Mouse (Mus musculus): ENCODE results near the gene Clock. TPM values are rescaled to one million over a fixed set of nuclear protein-coding genes. Genes with fewer than 3 reads are reported as not detected.

The Clock gene
- total RNA-seq, 1 experiment from 2014 or later: 13.8 TPM

DNA sequence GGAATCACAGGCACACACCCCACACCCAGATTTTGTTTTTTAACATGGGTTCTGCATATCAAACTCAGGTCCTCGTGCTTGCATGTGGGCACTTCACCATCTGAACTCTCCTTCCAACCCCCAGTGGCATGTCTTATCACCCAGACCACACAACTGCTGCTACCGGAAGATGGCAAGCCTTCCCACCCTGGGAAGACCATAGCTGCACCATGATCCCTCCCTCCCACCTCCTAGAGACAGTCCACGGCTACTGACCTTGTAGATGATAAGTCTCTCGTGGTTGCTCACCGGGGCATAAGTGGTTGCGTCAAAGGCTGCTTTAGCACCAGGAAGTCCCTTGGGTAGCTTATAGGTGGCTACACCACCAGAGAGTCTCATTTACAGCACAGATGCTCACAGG, 143.1 kb downstream of the Clock start:
- peak in 1 of 2 experiments; percentile 17; a peak in 1 of 4 replicates for ATAC-seq (replicated peaks in 1 of 2; ENCODE audit: insufficient read depth in 1 of 2, low FRiP score in 2 of 2, low TSS enrichment in 1 of 2, low read depth in 1 of 2, poor library complexity in 2 of 2, severe bottlenecking in 2 of 2)

DNA sequence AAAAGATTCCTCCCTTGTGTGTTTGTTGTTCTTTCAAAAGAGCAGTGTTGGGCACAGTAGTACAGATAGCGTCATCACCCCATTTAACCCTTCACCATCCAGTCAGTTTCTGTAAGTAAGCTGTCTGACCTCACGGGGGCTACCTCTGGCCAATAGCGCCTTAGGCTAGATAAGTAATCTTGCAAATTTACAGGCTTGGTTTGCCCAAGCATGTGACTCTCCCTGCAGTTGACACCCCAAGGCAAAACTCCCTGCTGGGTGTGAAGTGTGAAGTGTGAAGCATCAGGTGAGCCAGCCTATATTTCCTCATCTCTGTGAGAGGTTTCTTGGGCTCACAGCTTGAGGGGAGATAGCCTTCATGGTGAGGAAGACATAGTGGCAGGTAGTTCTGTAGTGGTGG, 144.5 kb downstream of the Clock start:
- ATAC-seq (replicated peaks in 1 of 2; ENCODE audit: insufficient read depth in 1 of 2, low FRiP score in 2 of 2, low TSS enrichment in 1 of 2, low read depth in 1 of 2, poor library complexity in 2 of 2, severe bottlenecking in 2 of 2): no peak

Other genes with a start within 250 kb of the Clock start
- 15.5 and 33.3 TPM in 2 replicates for gene Srd5a3, start 164.5 kb downstream of the Clock start, total RNA-seq (2017)
- 47.3 and 61.6 TPM in 2 replicates for gene Tmem165, start 120.9 kb downstream of the Clock start, total RNA-seq (2017)
- not detected in 2 replicates for gene Pdcl2, start 26.4 kb upstream of the Clock start, total RNA-seq (2017)
- not detected in 2 replicates for gene Nmu, start 59.0 kb upstream of the Clock start, total RNA-seq (2017)
- gene Gm7271, start 179.2 kb upstream of the Clock start, total RNA-seq (2017): not detected in 2 replicates
- 82.3 and 108 TPM in 2 replicates for gene Exoc1, start 224.5 kb upstream of the Clock start, total RNA-seq (2017)